Mouse (Mus musculus): ENCODE results near the gene Bicc1. TPM values are rescaled to one million over a fixed set of nuclear protein-coding genes. Genes with fewer than 3 reads are reported as not detected.
"Not testable (repeated sequence)": the region's sequence is repeated elsewhere in the genome, so short reads cannot be mapped to it uniquely, and the experiment has no call there.

The Bicc1 gene
- polyA plus RNA-seq, 1 experiment, result 0.01 TPM

DNA sequence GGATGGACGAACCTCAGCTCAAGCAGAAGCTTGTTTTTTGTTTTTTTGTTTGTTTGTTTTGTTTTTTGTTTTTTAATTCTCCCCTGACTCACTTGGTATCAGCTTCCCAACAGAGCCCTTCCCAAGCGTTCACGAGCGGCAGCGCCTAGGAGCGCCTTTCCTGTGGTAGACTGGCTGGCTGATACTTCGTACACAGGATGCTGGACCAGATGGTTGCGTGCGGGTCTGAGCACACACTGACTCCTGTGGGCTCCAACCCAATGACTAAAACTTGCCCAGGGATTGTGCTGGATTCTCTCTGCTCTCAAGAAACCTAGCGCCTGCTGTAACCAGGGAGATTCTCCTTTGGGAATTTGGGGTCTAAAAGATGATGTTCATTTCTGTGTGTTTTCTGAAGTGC, 211.2 kb downstream of the Bicc1 start:
- H3K27me3 ChIP-seq (replicated peaks), result no peaks in the 10 kb centered on the region
- H3K4me3 ChIP-seq (replicated peaks), result no peak overlapping the region
- H3K4me1 ChIP-seq, result no peaks in the 10 kb centered on the region
- TF ChIP-seq GATA1 (IDR thresholded peaks at IDR 0.05; ENCODE audit: borderline replicate concordance, low read length) (no peak), FLI1 (IDR thresholded peaks at IDR 0.05; ENCODE audit: low read length) (no peak)
- no peaks in the 10 kb centered on the region for H3K36me3 ChIP-seq (replicated peaks; ENCODE audit: low read length)
- H3K9me3 ChIP-seq, result peaks cover 63% of the 10 kb centered on the region

DNA sequence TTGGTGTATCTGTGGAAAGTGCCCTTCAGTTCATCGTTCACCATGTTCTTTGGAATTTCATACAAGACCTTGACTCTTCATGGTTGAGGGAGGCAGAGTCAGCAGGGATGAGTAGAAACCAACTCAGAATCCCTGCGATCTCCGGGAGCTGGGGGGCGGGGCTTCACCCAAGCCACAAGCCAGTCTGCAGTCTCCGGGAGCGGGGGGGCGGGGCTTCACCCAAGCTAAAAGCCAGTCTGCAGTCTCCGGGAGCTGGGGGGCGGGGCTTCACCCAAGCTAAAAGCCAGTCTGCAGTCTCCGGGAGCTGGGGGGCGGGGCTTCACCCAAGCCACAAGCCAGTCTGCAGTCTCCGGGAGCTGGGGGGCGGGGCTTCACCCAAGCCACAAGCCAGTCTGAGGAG, 213.4 kb downstream of the Bicc1 start:
- not testable (repeated sequence) for H3K27me3 ChIP-seq (replicated peaks); H3K4me3 ChIP-seq (replicated peaks); H3K36me3 ChIP-seq (replicated peaks; ENCODE audit: low read length); H3K4me1 ChIP-seq
- H3K9me3 ChIP-seq, result peaks cover 66% of the 10 kb centered on the region

DNA sequence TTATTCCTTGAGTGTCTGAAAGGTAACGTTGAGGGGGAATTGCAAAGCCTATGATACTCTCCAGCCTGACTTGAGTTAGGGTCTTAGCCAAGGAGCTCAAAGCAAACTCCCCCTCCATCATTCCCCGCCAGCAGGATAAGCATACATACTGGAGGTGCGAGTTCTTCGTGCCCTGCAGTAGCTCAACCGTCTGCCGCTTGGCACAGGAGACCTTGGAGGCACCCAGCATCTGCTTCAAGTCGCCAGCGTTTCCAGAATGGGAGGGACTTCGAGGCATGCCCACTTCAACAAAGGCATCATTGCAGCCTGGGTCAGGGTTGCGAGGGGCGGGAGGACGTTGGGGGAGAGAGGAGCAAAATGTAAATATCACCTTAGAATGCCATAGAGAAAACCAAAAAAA, 214.4 kb downstream of the Bicc1 start:
- no peaks in the 10 kb centered on the region for H3K36me3 ChIP-seq (replicated peaks; ENCODE audit: low read length)
- H3K27me3 ChIP-seq (replicated peaks), result no peaks in the 10 kb centered on the region
- peaks cover 71% of the 10 kb centered on the region for H3K9me3 ChIP-seq
- no peak overlapping the region for H3K4me3 ChIP-seq (replicated peaks)
- no peaks in the 10 kb centered on the region for H3K4me1 ChIP-seq
- TF ChIP-seq FLI1 (IDR thresholded peaks at IDR 0.05; ENCODE audit: low read length), result no peak
- TF ChIP-seq GATA1 (IDR thresholded peaks at IDR 0.05; ENCODE audit: borderline replicate concordance, low read length), result no peak

DNA sequence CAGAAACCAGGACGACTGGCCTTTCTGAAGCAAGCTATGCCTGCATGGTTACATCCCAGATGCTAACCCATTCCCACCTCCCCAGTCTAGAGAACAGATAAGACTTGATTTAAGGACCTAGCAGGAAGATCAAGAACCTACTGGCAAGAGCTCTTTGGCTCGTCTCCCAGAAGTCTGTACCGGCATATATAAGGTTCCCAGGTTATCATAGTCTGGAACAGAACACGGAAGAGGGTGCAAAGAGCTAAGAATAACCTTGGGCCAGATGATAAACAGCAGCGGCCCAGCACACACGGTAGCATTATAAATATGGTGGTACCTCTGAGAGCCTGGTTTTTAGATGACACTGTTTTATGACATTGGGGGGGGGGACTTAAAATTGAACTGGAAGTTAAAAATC, 217.9 kb downstream of the Bicc1 start:
- no peaks in the 10 kb centered on the region for H3K27me3 ChIP-seq (replicated peaks)
- H3K4me1 ChIP-seq, result no peaks in the 10 kb centered on the region
- TF ChIP-seq GATA1 (IDR thresholded peaks at IDR 0.05; ENCODE audit: borderline replicate concordance, low read length), result no peak
- TF ChIP-seq FLI1 (IDR thresholded peaks at IDR 0.05; ENCODE audit: low read length), result no peak
- H3K36me3 ChIP-seq (replicated peaks; ENCODE audit: low read length), result no peaks in the 10 kb centered on the region
- peaks cover 77% of the 10 kb centered on the region for H3K9me3 ChIP-seq
- no peak overlapping the region for H3K4me3 ChIP-seq (replicated peaks)

DNA sequence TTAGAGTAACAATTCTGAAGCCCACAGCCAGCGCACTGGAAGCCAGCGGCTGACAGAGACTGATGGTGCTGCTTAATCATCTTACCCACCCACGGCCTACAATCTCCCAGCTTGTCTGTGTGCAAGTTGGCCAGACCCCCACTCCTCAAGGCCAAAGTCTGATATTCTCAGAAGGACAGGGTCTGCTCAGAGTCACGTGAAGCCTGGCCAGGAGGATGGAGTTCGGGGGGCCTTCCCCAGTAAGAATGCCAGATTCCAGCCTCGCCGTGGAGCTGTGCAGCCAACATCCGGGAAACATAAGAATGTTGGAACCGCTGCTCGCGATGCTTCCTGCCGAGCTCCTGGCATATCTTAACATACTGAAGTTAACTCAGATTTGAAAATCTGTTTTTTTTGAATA, 219.7 kb downstream of the Bicc1 start:
- TF ChIP-seq FLI1 (IDR thresholded peaks at IDR 0.05; ENCODE audit: low read length) (no peak), GATA1 (IDR thresholded peaks at IDR 0.05; ENCODE audit: borderline replicate concordance, low read length) (no peak)
- H3K9me3 ChIP-seq, result peaks cover 80% of the 10 kb centered on the region
- no peaks in the 10 kb centered on the region for H3K27me3 ChIP-seq (replicated peaks)
- H3K4me1 ChIP-seq, result no peaks in the 10 kb centered on the region
- no peak overlapping the region for H3K4me3 ChIP-seq (replicated peaks)
- no peaks in the 10 kb centered on the region for H3K36me3 ChIP-seq (replicated peaks; ENCODE audit: low read length)

DNA sequence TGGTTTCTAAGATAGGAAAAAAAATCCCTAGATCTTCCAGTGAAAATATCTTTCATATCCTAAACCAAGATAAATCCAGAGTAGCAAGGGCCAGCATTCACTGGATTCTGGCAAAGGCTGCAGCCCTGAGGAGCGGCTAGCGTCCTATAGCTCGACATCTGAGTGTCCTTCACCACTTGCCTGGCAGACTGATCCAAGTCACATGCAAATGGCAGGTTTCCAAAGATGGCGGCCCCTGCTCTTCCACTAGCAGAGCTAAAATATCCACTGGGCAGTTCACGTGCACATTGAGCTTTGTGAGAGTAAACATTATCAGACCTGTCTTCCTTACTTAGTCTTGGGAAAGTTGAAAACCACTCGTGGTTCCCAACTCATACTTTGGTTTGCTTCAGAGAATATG, 222.1 kb downstream of the Bicc1 start:
- Histone ChIP-seq H3K4me3 (replicated peaks) (no peak overlapping the region), H3K27me3 (replicated peaks) (no peaks in the 10 kb centered on the region), H3K36me3 (replicated peaks; ENCODE audit: low read length) (no peaks in the 10 kb centered on the region), H3K9me3 (peaks cover 81% of the 10 kb centered on the region), H3K4me1 (no peaks in the 10 kb centered on the region)
- no peak for TF ChIP-seq GATA1 (IDR thresholded peaks at IDR 0.05; ENCODE audit: borderline replicate concordance, low read length)
- no peak for TF ChIP-seq FLI1 (IDR thresholded peaks at IDR 0.05; ENCODE audit: low read length)

DNA sequence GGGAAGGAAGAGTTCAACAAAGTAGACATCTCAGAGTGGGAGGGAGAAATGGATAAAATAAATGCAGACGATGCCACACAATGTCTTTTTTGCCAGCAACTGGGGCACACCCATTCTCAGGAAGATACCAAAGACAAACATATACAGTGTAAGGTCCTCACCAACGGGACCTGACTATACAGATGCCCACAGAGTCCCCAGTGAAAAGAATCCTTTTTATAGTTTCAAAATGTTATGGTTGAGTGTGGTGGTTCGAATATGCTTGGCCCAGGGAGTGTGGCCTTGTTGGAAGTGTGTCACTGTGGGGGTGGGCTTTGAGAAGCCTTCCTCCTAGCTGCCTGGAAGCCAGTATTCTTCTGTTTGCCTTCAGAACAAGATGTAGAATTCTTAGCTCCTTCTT, 223.5 kb downstream of the Bicc1 start:
- H3K4me3 ChIP-seq (replicated peaks), result no peak overlapping the region
- H3K27me3 ChIP-seq (replicated peaks), result no peaks in the 10 kb centered on the region
- H3K4me1 ChIP-seq, result no peaks in the 10 kb centered on the region
- TF ChIP-seq FLI1 (IDR thresholded peaks at IDR 0.05; ENCODE audit: low read length) (no peak), GATA1 (IDR thresholded peaks at IDR 0.05; ENCODE audit: borderline replicate concordance, low read length) (no peak)
- peaks cover 88% of the 10 kb centered on the region for H3K9me3 ChIP-seq
- no peaks in the 10 kb centered on the region for H3K36me3 ChIP-seq (replicated peaks; ENCODE audit: low read length)

DNA sequence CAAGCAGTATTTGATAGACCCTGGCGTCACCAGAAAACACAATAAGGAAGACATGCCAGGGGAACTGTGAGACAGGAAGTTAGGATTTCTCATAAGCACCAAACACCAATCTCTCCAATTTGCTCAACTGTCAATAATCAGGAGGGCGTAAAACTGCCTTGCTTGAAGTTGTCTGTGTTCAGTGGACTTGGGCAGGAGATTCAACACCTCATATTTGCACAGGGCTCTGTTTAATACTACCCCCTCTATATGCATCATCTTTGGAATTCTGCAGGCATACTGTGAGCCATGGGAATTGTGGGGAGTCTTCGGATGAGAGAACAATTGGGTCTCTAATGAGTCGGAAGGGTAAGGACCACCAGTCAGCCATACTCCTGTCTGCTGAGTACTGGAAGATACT, 233.4 kb downstream of the Bicc1 start:
- no peaks in the 10 kb centered on the region for H3K27me3 ChIP-seq (replicated peaks)
- TF ChIP-seq FLI1 (IDR thresholded peaks at IDR 0.05; ENCODE audit: low read length) (no peak), GATA1 (IDR thresholded peaks at IDR 0.05; ENCODE audit: borderline replicate concordance, low read length) (no peak)
- H3K4me3 ChIP-seq (replicated peaks), result no peak overlapping the region
- H3K4me1 ChIP-seq, result no peaks in the 10 kb centered on the region
- H3K9me3 ChIP-seq, result peaks cover 73% of the 10 kb centered on the region
- no peaks in the 10 kb centered on the region for H3K36me3 ChIP-seq (replicated peaks; ENCODE audit: low read length)

DNA sequence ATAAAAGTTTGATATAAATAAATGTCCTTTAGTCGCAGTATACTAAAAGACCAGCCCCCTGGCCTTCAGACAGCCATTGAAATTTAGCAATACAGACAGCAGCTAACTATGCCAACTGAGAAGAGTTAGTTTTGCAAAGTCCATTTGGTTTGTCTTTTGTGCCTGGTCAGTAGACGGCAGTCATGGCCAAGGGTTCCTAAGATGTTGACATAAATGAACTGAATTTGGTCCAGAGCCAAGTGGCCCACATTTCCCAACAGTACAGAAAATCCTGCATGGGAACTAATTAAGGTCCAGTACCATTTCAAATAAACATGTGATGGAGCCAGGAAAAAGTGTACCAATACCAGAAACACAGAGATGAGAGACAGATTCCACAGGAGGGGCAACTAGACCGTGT, 235.2 kb downstream of the Bicc1 start:
- Histone ChIP-seq H3K4me1 (no peaks in the 10 kb centered on the region), H3K9me3 (peaks cover 72% of the 10 kb centered on the region), H3K36me3 (replicated peaks; ENCODE audit: low read length) (no peaks in the 10 kb centered on the region), H3K27me3 (replicated peaks) (no peaks in the 10 kb centered on the region), H3K4me3 (replicated peaks) (no peak overlapping the region)
- TF ChIP-seq FLI1 (IDR thresholded peaks at IDR 0.05; ENCODE audit: low read length) (no peak), GATA1 (IDR thresholded peaks at IDR 0.05; ENCODE audit: borderline replicate concordance, low read length) (no peak)

DNA sequence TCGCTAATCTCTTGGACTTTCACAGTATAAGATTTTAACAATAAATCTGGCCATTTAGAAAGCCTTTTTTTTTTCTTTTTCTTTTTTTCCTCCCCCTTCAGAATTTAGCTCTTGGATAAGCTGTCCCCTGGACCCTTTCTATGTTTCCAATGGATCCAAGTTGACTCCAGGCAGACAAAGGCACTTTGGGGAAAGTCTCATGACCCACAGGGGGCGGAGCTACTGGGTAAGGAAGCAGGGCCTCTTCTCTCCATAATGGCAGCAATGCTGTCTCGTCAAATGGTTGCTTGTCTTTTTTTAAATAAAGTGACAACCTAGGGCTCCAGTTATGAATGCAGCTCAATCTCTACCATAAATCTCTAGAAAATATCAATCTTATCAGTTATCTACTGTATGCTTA, 235.6 kb downstream of the Bicc1 start:
- H3K9me3 ChIP-seq, result peaks cover 73% of the 10 kb centered on the region
- no peaks in the 10 kb centered on the region for H3K27me3 ChIP-seq (replicated peaks)
- H3K4me3 ChIP-seq (replicated peaks), result no peak overlapping the region
- no peaks in the 10 kb centered on the region for H3K36me3 ChIP-seq (replicated peaks; ENCODE audit: low read length)
- H3K4me1 ChIP-seq, result no peaks in the 10 kb centered on the region
- TF ChIP-seq GATA1 (IDR thresholded peaks at IDR 0.05; ENCODE audit: borderline replicate concordance, low read length), result no peak
- TF ChIP-seq FLI1 (IDR thresholded peaks at IDR 0.05; ENCODE audit: low read length), result no peak

DNA sequence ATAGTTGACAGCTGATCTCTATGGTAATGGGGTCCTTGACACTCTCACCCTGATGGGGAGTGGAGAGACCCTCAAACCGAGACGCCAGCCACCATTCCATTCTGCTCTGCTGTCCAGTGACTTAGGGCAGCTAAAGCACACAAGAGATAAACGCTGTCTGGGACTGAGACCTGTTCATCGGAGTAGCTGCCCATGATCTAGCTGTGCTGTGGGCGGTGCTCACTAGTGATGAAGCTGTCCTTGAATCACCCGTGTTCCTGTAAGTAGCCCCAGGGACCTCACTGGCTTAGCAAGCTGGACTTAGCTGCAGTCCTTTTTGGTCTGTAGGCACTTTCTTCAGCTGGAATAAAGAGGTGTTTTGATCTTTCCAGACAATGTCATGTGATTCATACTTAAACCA, 238.0 kb downstream of the Bicc1 start:
- no peaks in the 10 kb centered on the region for H3K27me3 ChIP-seq (replicated peaks)
- TF ChIP-seq GATA1 (IDR thresholded peaks at IDR 0.05; ENCODE audit: borderline replicate concordance, low read length) (no peak), FLI1 (IDR thresholded peaks at IDR 0.05; ENCODE audit: low read length) (no peak)
- no peak overlapping the region for H3K4me3 ChIP-seq (replicated peaks)
- H3K9me3 ChIP-seq, result peaks cover 69% of the 10 kb centered on the region
- no peaks in the 10 kb centered on the region for H3K4me1 ChIP-seq
- H3K36me3 ChIP-seq (replicated peaks; ENCODE audit: low read length), result no peaks in the 10 kb centered on the region
